Comparison of ENCODE assay signal across 1 mouse cellular context in the genomic region with DNA sequence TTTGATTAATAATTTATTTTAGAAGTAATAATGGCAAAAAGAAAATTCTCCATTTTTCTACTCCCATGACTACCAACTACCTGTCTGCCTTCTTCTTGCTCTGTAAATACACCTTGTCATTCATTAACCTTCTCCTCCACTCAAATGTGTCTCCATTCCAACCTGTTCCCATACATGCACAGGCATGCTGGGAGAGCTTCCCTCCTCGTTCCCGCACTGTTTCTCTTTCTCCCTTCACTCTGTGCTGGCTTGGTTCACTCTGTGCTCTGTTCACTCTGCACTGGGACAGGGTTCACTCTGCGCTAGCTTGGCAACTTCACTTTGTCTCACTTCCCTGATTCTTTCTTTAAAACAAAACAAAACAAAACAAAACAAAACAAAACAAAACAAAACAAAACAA.
TF ChIP-seq lines count a peak whose summit lies in the region.

No protein-coding gene starts in this region.

TF ChIP-seq in CH12.LX, 34 proteins besides CTCF, POLR2A, EP300 and RAD21:
- no peak for TF ChIP-seq MAFK (IDR thresholded peaks at IDR 0.05; ENCODE audit: insufficient replicate concordance, low read length)
- no peak for TF ChIP-seq ZMIZ1 (IDR thresholded peaks at IDR 0.05; ENCODE audit: low read depth, low read length)
- no peak for TF ChIP-seq POLR2AphosphoS2 (IDR thresholded peaks at IDR 0.05; ENCODE audit: low read depth, low read length)
- TF ChIP-seq JUN (IDR thresholded peaks at IDR 0.05; ENCODE audit: insufficient read depth, low read depth, low read length): no peak
- TF ChIP-seq ZNF384 (IDR thresholded peaks at IDR 0.05; ENCODE audit: low read depth, low read length): no peak
- no peak for TF ChIP-seq NRF1 (IDR thresholded peaks at IDR 0.05; ENCODE audit: low read depth, low read length)
- no peak for TF ChIP-seq ELF1 (IDR thresholded peaks at IDR 0.05; ENCODE audit: low read depth, low read length)
- no peak for TF ChIP-seq NELFE (IDR thresholded peaks at IDR 0.05; ENCODE audit: low read depth, low read length)
- no peak for TF ChIP-seq SIN3A (IDR thresholded peaks at IDR 0.05; ENCODE audit: low read length)
